Mouse (Mus musculus) forebrain, embryonic 10.5 days (tissue): ENCODE data around the gene Dtd2. TPM values are rescaled to one million over a fixed set of nuclear protein-coding genes. Genes with fewer than 3 reads are reported as not detected.

Experiments used
- polyA plus RNA-seq: library from polyadenylated mRNA; unstranded; fragments of >200 nt; fragmentation: Nextera tagmentation; extraction: Ambion mirVana; gene quantifications from 2 replicates; pipeline ENCODE4 v1.2.1, GENCODE M21; 2016

The Dtd2 gene
- polyA plus RNA-seq, 1 experiment from 2014 or later, result 31.2 TPM

Other genes with a start within 250 kb of the Dtd2 start
- 30.9 and 32.3 TPM in 2 replicates for gene Hectd1, start 177.0 kb downstream of the Dtd2 start, polyA plus RNA-seq
- 14.0 and 14.5 TPM in 2 replicates for gene Heatr5a, start 35.2 kb downstream of the Dtd2 start, polyA plus RNA-seq
- not detected in 2 replicates for gene Gpr33, start 21.6 kb upstream of the Dtd2 start, polyA plus RNA-seq
- 20.9 and 21.2 TPM in 2 replicates for gene Nubpl, start 91.2 kb upstream of the Dtd2 start, polyA plus RNA-seq